Mouse (Mus musculus) embryonic facial prominence, embryonic 11.5 days (tissue): Measurements from ENCODE around the gene Kcnd2. TPM values are rescaled to one million over a fixed set of nuclear protein-coding genes. Genes with fewer than 3 reads are reported as not detected.

Experiments used
- ATAC-seq: fragments of 200-750 bp; cut with Nextera tagmentation; replicated peaks from 2 replicates; pipeline ENCODE4 v1.8.0; 2017; ENCODE audit warnings: low read depth; ENCODE audit not compliant: insufficient number of reproducible peaks, low FRiP score, low TSS enrichment
- DNase-seq: peaks from one replicate; pipeline ENCODE4 v3.0.0-alpha.2; 2015; ENCODE audit warnings: low spot score
- H3K27ac ChIP-seq: fragments of 300-500 bp; sonication (generic); replicated peaks from 2 replicates; pipeline ENCODE4 v1.5.1; 2014; ENCODE audit warnings: mild to moderate bottlenecking, low read depth, low read length, control low read depth
- H3K27me3 ChIP-seq: fragments of 300-500 bp; sonication (generic); 2 replicates; pipeline ENCODE4 v1.6.1; 2014; ENCODE audit warnings: mild to moderate bottlenecking, low read length, moderate library complexity, mixed read lengths; ENCODE audit not compliant: control insufficient read depth, insufficient read depth
- H3K36me3 ChIP-seq: fragments of 300-500 bp; sonication (generic); replicated peaks from 2 replicates; pipeline ENCODE4 v1.6.1; 2014; ENCODE audit warnings: low read depth, mild to moderate bottlenecking, low read length, moderate library complexity, mixed read lengths; ENCODE audit not compliant: control insufficient read depth, insufficient read depth
- H3K4me1 ChIP-seq: fragments of 300-500 bp; sonication (generic); 2 replicates; pipeline ENCODE4 v1.6.1; 2014; ENCODE audit warnings: low read length, mixed read lengths; ENCODE audit not compliant: control insufficient read depth, insufficient read depth
- H3K4me2 ChIP-seq: fragments of 300-500 bp; sonication (generic); 2 replicates; pipeline ENCODE4 v1.6.1; 2014; ENCODE audit warnings: low read depth, mild to moderate bottlenecking, control low read depth, low read length, moderate library complexity
- H3K4me3 ChIP-seq: fragments of 300-500 bp; sonication (generic); 2 replicates; pipeline ENCODE4 v1.5.1; 2014; ENCODE audit warnings: low read depth, low read length, control low read depth
- H3K9ac ChIP-seq: fragments of 300-500 bp; sonication (generic); replicated peaks from 2 replicates; pipeline ENCODE4 v1.6.1; 2014; ENCODE audit warnings: mild to moderate bottlenecking, control low read depth, low read length
- H3K9me3 ChIP-seq: fragments of 300-500 bp; sonication (generic); replicated peaks from 2 replicates; pipeline ENCODE4 v1.6.1; 2016; ENCODE audit warnings: mild to moderate bottlenecking, low read length, inconsistent platforms, mixed read lengths; ENCODE audit not compliant: control insufficient read depth
- WGBS: fragments of 180-500 bp; shearing (Covaris S2); extraction: QIAGEN DNeasy Blood & Tissue Kit; methylation state at CpG from one replicate; pipeline ENCODE4 v1.1.7; 2014; 5-methylcytosine and 5-hydroxymethylcytosine counted together
- polyA plus RNA-seq: library from polyadenylated mRNA; unstranded; fragments of >200 nt; fragmentation: Nextera tagmentation; extraction: Ambion mirVana; gene quantifications from 2 replicates; pipeline ENCODE4 v1.2.1, GENCODE M21; 2014

The Kcnd2 gene
- polyA plus RNA-seq, 1 experiment from 2014 or later = 0.83 TPM

DNA sequence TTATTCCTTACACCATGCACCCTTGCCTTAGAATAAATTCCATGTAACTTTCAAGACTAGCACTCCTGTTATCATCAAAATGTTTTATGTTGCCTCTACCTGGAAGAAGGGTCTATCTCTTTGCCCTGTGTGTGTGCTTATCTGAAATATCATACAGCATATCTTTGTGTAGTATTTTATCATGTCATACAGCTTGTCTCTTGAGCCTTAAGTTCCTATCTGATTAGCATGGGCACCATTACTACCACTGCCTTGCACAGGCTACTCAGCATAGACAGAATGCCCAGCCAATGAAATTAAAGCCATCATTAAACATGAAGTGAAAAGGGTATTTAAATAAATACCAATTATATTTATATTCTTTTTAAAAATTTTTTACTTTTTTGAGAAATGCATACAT, 249.4 kb downstream of the Kcnd2 start:
- Histone ChIP-seq H3K27ac (no peak overlapping the region), H3K4me1 (no peaks in the 10 kb centered on the region), H3K4me3 (no peak overlapping the region), H3K4me2 (no peak overlapping the region), H3K36me3 (no peaks in the 10 kb centered on the region), H3K9ac (no peak overlapping the region), H3K27me3 (no peaks in the 10 kb centered on the region), H3K9me3 (no peaks in the 10 kb centered on the region)
- DNase-seq = no peak
- ATAC-seq = no peak

DNA sequence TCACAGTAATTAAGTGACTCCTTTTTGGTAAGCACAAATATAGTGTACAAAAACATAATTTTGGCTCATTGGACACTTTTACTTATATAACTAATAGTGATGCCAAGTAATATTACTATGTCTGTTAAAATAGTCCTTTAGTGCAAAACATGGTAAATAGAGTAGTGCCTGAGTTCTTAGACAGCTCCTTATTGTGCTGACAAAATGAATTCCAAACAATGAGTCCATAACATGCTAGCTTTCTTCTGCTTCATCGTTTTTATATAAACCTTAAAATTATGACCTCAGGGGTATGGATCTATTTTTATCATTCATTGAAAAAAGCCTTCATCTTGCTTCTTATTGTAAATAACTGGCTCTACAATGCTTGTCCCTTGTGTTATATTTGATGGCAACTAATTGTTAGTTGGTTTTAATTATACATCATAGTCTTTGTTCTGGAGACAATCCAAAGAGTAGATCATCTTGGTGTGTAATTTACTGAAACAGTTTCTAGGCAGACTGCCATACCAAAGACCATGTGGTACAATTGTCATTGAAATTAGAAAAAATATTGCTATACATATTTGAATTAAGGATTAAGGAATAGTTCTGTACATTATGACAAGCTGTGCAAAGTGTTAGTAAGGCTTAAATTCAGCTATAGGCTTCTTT, 256.7 kb downstream of the Kcnd2 start:
- no peak overlapping the region for H3K4me3 ChIP-seq
- H3K9ac ChIP-seq = no peak overlapping the region
- DNase-seq (no peak), ATAC-seq (no peak)
- H3K4me2 ChIP-seq = no peak overlapping the region
- no peaks in the 10 kb centered on the region for H3K36me3 ChIP-seq
- 75% methylated on average over 1 of the region's 1 CpGs for WGBS
- no peaks in the 10 kb centered on the region for H3K27me3 ChIP-seq
- no peaks in the 10 kb centered on the region for H3K4me1 ChIP-seq
- H3K9me3 ChIP-seq = no peaks in the 10 kb centered on the region
- no peak overlapping the region for H3K27ac ChIP-seq

DNA sequence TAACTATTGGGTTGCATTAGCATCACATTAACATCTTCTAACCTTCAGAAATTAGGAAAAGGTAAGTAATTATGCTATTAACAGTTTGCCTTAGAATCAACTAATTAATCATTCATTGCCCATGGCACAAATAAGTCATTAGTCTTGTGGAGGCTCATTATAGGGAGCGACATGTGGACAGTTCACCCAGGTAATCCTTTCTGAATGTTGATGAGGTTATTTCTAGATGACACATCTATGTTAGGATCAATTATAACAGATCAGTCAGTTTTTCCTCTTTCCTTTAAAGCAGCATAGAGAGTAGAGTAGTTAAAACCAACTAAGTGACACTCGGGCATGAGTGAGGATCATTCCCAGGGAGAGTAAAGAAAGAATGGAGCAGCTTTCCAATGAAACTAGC, 267.4 kb downstream of the Kcnd2 start:
- 84% methylated on average over 2 of the region's 2 CpGs for WGBS
- no peaks in the 10 kb centered on the region for H3K27me3 ChIP-seq

DNA sequence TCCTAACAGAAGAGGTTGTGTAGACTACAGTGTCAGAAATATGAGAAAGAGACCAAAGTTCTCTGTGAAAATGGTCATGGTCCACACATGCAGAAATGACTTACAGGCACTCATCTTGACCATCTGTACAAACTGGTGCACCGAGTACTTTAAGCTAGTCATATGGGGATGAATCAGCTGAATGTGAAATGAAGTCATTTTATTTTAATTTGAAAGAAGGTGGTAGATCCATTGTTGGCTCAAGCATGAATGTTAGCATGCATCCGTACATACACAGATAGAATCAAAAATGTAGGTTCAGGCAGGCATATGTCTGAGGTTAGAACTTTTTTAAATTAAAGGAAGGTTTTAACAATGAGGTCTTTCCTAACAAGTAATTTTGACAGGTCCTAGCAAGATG, 273.2 kb downstream of the Kcnd2 start:
- no peak overlapping the region for H3K9ac ChIP-seq
- H3K4me2 ChIP-seq = no peak overlapping the region
- no peaks in the 10 kb centered on the region for H3K9me3 ChIP-seq
- H3K27ac ChIP-seq = no peak overlapping the region
- ATAC-seq = no peak
- no peaks in the 10 kb centered on the region for H3K27me3 ChIP-seq
- DNase-seq = no peak
- no peaks in the 10 kb centered on the region for H3K36me3 ChIP-seq
- 83% methylated on average over 2 of the region's 2 CpGs for WGBS
- no peaks in the 10 kb centered on the region for H3K4me1 ChIP-seq
- no peak overlapping the region for H3K4me3 ChIP-seq

More for the DNA sequence above, 267.4 kb downstream of the Kcnd2 start:
- DNase-seq = no peak
- no peaks in the 10 kb centered on the region for H3K9me3 ChIP-seq
- no peaks in the 10 kb centered on the region for H3K4me1 ChIP-seq
- no peak overlapping the region for H3K27ac ChIP-seq
- H3K4me2 ChIP-seq = no peak overlapping the region
- H3K36me3 ChIP-seq = no peaks in the 10 kb centered on the region
- ATAC-seq = no peak
- H3K4me3 ChIP-seq = no peak overlapping the region
- H3K9ac ChIP-seq = no peak overlapping the region

DNA sequence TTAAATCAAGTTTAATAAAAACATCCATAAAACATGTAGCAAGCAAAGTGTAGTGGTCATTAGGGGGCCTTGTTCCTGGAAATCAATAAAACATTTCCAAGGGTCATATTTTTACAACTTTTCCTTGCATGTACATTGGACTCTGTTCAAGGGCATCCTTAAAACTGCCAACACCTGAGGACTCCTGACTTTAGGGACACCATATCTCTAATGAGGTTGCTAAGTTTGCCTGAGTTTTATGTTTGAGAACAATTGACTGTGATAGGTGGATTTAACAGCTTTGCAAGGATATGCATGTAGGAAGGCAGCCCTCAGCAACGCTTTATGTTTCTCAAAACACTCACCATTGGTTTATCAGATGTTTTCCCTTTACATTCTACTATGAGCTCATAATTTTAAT, 287.6 kb downstream of the Kcnd2 start:
- no peak overlapping the region for H3K4me2 ChIP-seq
- ATAC-seq (no peak), DNase-seq (no peak)
- H3K4me3 ChIP-seq = no peak overlapping the region
- WGBS = 84% methylated on average over 1 of the region's 1 CpGs
- no peaks in the 10 kb centered on the region for H3K9me3 ChIP-seq
- H3K27me3 ChIP-seq = no peaks in the 10 kb centered on the region
- H3K36me3 ChIP-seq = no peaks in the 10 kb centered on the region
- H3K9ac ChIP-seq = no peak overlapping the region
- H3K4me1 ChIP-seq = no peaks in the 10 kb centered on the region
- H3K27ac ChIP-seq = no peak overlapping the region

DNA sequence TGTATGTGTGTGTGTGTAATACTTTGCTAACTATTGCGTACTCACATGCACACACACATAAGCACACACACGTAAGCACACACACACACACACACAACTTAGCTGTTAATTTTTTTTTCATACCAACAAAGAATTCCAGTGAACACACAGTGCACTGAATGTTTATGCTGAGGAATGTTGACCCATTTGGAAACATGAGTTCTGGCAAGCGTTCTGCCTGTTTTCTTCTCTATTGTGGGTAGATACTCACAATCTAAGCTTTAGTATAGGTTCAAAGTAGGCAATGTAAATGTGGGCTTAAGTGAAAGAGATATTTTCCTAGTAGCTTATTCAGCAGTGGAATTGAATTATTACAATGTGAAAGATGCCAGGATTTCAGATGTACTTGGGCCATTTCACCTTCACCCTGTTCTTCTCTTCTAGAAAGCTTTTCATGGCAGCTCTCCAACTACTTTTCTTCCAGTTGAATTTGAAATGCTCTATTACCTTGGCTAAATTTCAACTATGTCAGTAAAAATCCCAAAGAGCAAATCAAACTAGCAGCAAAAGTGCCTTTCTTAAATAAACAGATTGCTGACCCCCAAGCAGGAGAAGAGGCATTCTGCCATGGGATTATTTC, 295.4 kb downstream of the Kcnd2 start:
- no peaks in the 10 kb centered on the region for H3K36me3 ChIP-seq
- H3K9me3 ChIP-seq = no peaks in the 10 kb centered on the region
- DNase-seq (no peak), ATAC-seq (no peak)
- H3K4me2 ChIP-seq = no peak overlapping the region
- H3K27me3 ChIP-seq = no peaks in the 10 kb centered on the region
- 94% methylated on average over 3 of the region's 3 CpGs for WGBS
- H3K9ac ChIP-seq = no peak overlapping the region
- H3K27ac ChIP-seq = no peak overlapping the region
- H3K4me3 ChIP-seq = no peak overlapping the region
- H3K4me1 ChIP-seq = no peaks in the 10 kb centered on the region

DNA sequence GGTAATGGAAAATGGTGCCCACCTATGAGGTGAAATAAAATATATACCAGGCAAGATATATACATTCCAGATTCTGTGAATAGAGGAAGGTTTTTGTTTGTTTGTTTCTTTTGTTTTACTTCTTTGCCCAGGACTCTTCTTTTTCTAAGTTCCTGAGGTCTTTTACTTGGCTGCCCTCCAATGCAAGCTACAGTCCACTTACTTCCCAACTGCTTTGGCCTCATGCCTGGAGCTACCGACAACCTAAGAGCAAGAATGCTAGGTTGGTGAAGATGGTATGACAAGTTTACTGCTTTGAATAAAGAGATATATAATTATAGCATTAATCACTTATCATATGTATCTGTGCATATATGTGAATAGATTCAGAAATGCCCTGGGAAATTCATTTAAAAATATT, 305.0 kb downstream of the Kcnd2 start:
- Histone ChIP-seq H3K27me3 (no peaks in the 10 kb centered on the region), H3K4me2 (no peak overlapping the region), H3K36me3 (no peaks in the 10 kb centered on the region), H3K4me1 (no peaks in the 10 kb centered on the region), H3K9ac (no peak overlapping the region), H3K4me3 (no peak overlapping the region), H3K9me3 (no peaks in the 10 kb centered on the region), H3K27ac (no peak overlapping the region)
- ATAC-seq (no peak), DNase-seq (no peak)
- WGBS = 97% methylated on average over 1 of the region's 1 CpGs

DNA sequence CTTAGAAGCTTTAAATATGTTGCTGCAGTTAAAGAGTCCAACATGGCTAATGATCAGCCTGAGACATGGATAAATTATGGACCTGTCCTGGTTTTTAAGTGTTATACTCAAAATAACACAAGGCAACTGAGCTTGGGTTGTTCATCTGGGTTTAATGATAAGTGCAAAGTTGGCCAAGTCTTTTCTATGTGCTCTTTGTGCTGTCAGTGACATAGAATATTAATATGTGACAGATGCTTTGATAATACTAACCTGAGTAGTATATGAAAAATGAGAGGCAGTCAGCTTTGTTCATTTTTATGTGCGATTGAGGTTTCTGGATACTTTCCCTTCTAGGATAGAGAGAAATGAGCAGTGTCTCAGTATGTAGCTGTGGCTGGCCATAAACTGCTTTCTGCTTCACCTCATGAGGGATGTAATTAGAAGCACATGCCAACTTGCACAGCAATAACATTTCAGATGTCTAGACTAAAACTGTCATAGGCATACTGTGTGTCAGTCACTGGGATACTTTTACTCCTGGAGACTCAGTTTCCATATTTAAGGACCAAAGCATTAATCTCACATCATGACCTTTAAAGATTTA, 312.3 kb downstream of the Kcnd2 start:
- no peaks in the 10 kb centered on the region for H3K9me3 ChIP-seq
- DNase-seq (peak; percentile 9), ATAC-seq (no peak)
- H3K27me3 ChIP-seq = no peaks in the 10 kb centered on the region
- no peak overlapping the region for H3K4me2 ChIP-seq
- no peaks in the 10 kb centered on the region for H3K36me3 ChIP-seq
- H3K9ac ChIP-seq = no peak overlapping the region
- no peaks in the 10 kb centered on the region for H3K4me1 ChIP-seq
- H3K27ac ChIP-seq = no peak overlapping the region
- no peak overlapping the region for H3K4me3 ChIP-seq
- WGBS = 86% methylated on average over 1 of the region's 1 CpGs
